Mouse (Mus musculus) ES-E14 (cell line): ENCODE measurements around the gene Tlr9. TPM values are rescaled to one million over a fixed set of nuclear protein-coding genes. Genes with fewer than 3 reads are reported as not detected.

Experiments
- DNase-seq: peaks from one replicate; pipeline ENCODE4 v3.0.0-alpha.2; 2013; ENCODE audit warnings: low read depth, low spot score
- H3K27ac ChIP-seq: 2 replicates; pipeline ENCODE4 v1.5.1; 2012; ENCODE audit warnings: low read depth, mild to moderate bottlenecking, low read length, moderate library complexity, mixed read lengths; ENCODE audit not compliant: poor library complexity, insufficient read depth, severe bottlenecking
- H3K36me3 ChIP-seq: 2 replicates; pipeline ENCODE4 v1.6.1; 2012; ENCODE audit warnings: mild to moderate bottlenecking, low read length, moderate library complexity, mixed read lengths; ENCODE audit not compliant: control insufficient read depth, poor library complexity, insufficient read depth, severe bottlenecking
- H3K4me1 ChIP-seq, 2 experiments: fragments of 150-350 bp in 1 of 2; sonication (generic) in 1 of 2; 2 replicates each; pipeline ENCODE4 v1.6.1; 2012; ENCODE audit warnings: low read length in 2 of 2, mild to moderate bottlenecking in 1 of 2, mixed read lengths in 1 of 2; ENCODE audit not compliant: control insufficient read depth in 2 of 2, insufficient read depth in 2 of 2, poor library complexity in 1 of 2
- H3K4me3 ChIP-seq, 2 experiments: fragments of 150-350 bp in 1 of 2; sonication (generic) in 1 of 2; 2 replicates each; pipeline ENCODE4 v1.5.1; 2012; ENCODE audit warnings: low read length in 2 of 2, low read depth in 1 of 2, mild to moderate bottlenecking in 1 of 2, mixed read lengths in 1 of 2; ENCODE audit not compliant: insufficient read depth in 1 of 2, poor library complexity in 1 of 2, severe bottlenecking in 1 of 2
- H3K9ac ChIP-seq: 2 replicates; pipeline ENCODE4 v1.6.1; 2012; ENCODE audit warnings: low read depth, mild to moderate bottlenecking, low read length, mixed read lengths; ENCODE audit not compliant: poor library complexity, insufficient read depth, severe bottlenecking
- H3K9me3 ChIP-seq: fragments of 150-350 bp; sonication (generic); 2 replicates; pipeline ENCODE4 v1.6.1; 2012; ENCODE audit warnings: low read depth, mild to moderate bottlenecking, low read length; ENCODE audit not compliant: control insufficient read depth, insufficient read depth
- CHD2 ChIP-seq: IDR thresholded peaks from 2 replicates; pipeline ENCODE4 v1.6.1; 2014; ENCODE audit warnings: mild to moderate bottlenecking, low read depth, low read length, inconsistent platforms
- HCFC1 ChIP-seq: IDR thresholded peaks from 2 replicates; pipeline ENCODE4 v1.6.1; 2012; ENCODE audit warnings: low read length, inconsistent platforms, borderline replicate concordance; ENCODE audit not compliant: insufficient read depth
- MAFK ChIP-seq: IDR thresholded peaks from 2 replicates; pipeline ENCODE4 v1.6.1; 2014; ENCODE audit warnings: mild to moderate bottlenecking, low read depth, low read length, inconsistent platforms; ENCODE audit not compliant: insufficient read depth
- ZC3H11A ChIP-seq: IDR thresholded peaks from 2 replicates; pipeline ENCODE4 v1.6.1; 2012; ENCODE audit warnings: low read depth, mild to moderate bottlenecking, inconsistent platforms, low read length, borderline replicate concordance
- ZNF384 ChIP-seq: IDR thresholded peaks from 2 replicates; pipeline ENCODE4 v1.6.1; 2012; ENCODE audit warnings: low read depth, low read length, inconsistent platforms
- in situ Hi-C, 2 experiments: fragments of 600-800 bp; cut with MboI; formaldehyde crosslinking; loops; one replicate each; pipeline ENCODE4 v1.15.1; 2025; ENCODE audit warnings: low sequenced_read_pairs in 2 of 2, inconsistent platforms in 1 of 2; ENCODE audit not compliant: unreplicated experiment in 2 of 2
- total RNA-seq: library from RNA; depleted of rRNA; stranded (reverse); fragments of 300-350 nt; gene quantifications from 2 replicates; pipeline ENCODE4 v1.2.3, GENCODE M21; 2012

The Tlr9 gene
- total RNA-seq, 1 experiment, result 0.09 TPM

- no peak for DNase-seq
- Histone ChIP-seq H3K4me3 (peak within 1 kb of the TSS; percentile 73 to 92), H3K4me1 (peaks cover 0 to 16% of the 10 kb centered on the region in 2 experiments; a peak in 1 of 4 replicates), H3K9ac (peak within 1 kb of the TSS; percentile 89), H3K27ac (peak within 1 kb of the TSS; percentile 54), H3K9me3 (no peaks in the 10 kb centered on the region), H3K36me3 (peaks cover 26% of the 10 kb centered on the region)
- in situ Hi-C loops, result no loop called here
- TF ChIP-seq HCFC1, result no peak
- TF ChIP-seq MAFK, result no peak
These were observed 22.7 kb upstream of the Tlr9 start, which contains the start of gene Ppm1m for GRCm38 (mm10) chr9:106199535-106200272. TSS of gene Ppm1m (minus strand) at chr9:106199746.

- peaks cover 16% of the 10 kb centered on the region; the same call in 1 of the 2 replicates for H3K36me3 ChIP-seq
- H3K4me1 ChIP-seq, result peaks cover 2 to 25% of the 10 kb centered on the region in 2 experiments; a peak in 3 of 4 replicates
- H3K4me3 ChIP-seq, result peak overlapping the region; percentile 74 to 94
- no peak overlapping the region for H3K27ac ChIP-seq
- no peak for DNase-seq
- H3K9me3 ChIP-seq, result no peaks in the 10 kb centered on the region
- TF ChIP-seq MAFK, result peak; percentile 96
- TF ChIP-seq CHD2, result no peak
- no peak for TF ChIP-seq ZC3H11A
- no peak for TF ChIP-seq ZNF384
- in situ Hi-C loops, result no loop called here
- H3K9ac ChIP-seq, result no peak overlapping the region
These were observed 20.5 kb upstream of the Tlr9 start for GRCm38 (mm10) chr9:106201895-106202294.

- in situ Hi-C loops, result no loop called here
- peaks cover 2 to 26% of the 10 kb centered on the region in 2 experiments; a peak in 3 of 4 replicates for H3K4me1 ChIP-seq
- peaks cover 18% of the 10 kb centered on the region; the same call in 1 of the 2 replicates for H3K36me3 ChIP-seq
- DNase-seq, result peak; percentile 86
- no peaks in the 10 kb centered on the region for H3K9me3 ChIP-seq
- peak within 1 kb of the TSS; percentile 74 to 94 for H3K4me3 ChIP-seq
- H3K27ac ChIP-seq, result peak within 1 kb of the TSS; percentile 16; the same call in 1 of the 2 replicates
- H3K9ac ChIP-seq, result peak within 1 kb of the TSS; percentile 74
- TF ChIP-seq MAFK (no peak), ZC3H11A (no peak; the same call in 1 of the 2 replicates), ZNF384 (no peak), HCFC1 (0 out of 2 replicates have a peak, but pooled peaks have one; percentile 51), CHD2 (no peak)
These were observed 19.4 kb upstream of the Tlr9 start, which contains the start of gene Twf2 for GRCm38 (mm10) chr9:106202819-106203636. TSS of gene Twf2 (plus strand) at chr9:106203108.

- peak overlapping the region; percentile 74; the same call in 1 of the 2 replicates for H3K9ac ChIP-seq
These were observed 18.2 kb upstream of the Tlr9 start for GRCm38 (mm10) chr9:106203990-106204851.

More at GRCm38 (mm10) chr9:106203990-106204851, 18.2 kb upstream of the Tlr9 start:
- DNase-seq, result no peak
- TF ChIP-seq MAFK (no peak), ZNF384 (no peak), CHD2 (no peak), ZC3H11A (no peak), HCFC1 (no peak)
- peaks cover 2 to 30% of the 10 kb centered on the region in 2 experiments; a peak in 3 of 4 replicates for H3K4me1 ChIP-seq
- no peak overlapping the region for H3K27ac ChIP-seq
- no peaks in the 10 kb centered on the region for H3K9me3 ChIP-seq
- in situ Hi-C loops, result no loop called here
- H3K4me3 ChIP-seq, result peak overlapping the region; percentile 74 to 94; a peak in 2 of 4 replicates
- H3K36me3 ChIP-seq, result peaks cover 20% of the 10 kb centered on the region; the same call in 1 of the 2 replicates
